Mouse (Mus musculus) cerebellum, postnatal 14 days (tissue): ENCODE data around the gene Heatr3.

Experiments
- DNase-seq, 2 experiments: peaks; one replicate each; pipeline ENCODE4 v3.0.0; 2021; ENCODE audit warnings: mixed read lengths in 2 of 2

The Heatr3 gene

GRCm38 (mm10) chr8:88137748-88138484, at the start of gene Heatr3:
Gene Heatr3 (plus strand): TSS chr8:88137855.
- peak; percentile 96 to 98 for DNase-seq

GRCm38 (mm10) chr8:88088006-88088405, 49.6 kb upstream of the Heatr3 start:
- no peak for DNase-seq

- DNase-seq, result no peak
Observed at GRCm38 (mm10) chr8:88091661-88092060, 46.0 kb upstream of the Heatr3 start.

- DNase-seq, result no peak
Observed at GRCm38 (mm10) chr8:88093367-88093766, 44.3 kb upstream of the Heatr3 start.

- no peak for DNase-seq
Observed at GRCm38 (mm10) chr8:88098856-88099255, 38.8 kb upstream of the Heatr3 start.

- peak; percentile 68 to 76 for DNase-seq
Observed at GRCm38 (mm10) chr8:88099526-88099925, 38.1 kb upstream of the Heatr3 start.

GRCm38 (mm10) chr8:88109241-88109640, 28.4 kb upstream of the Heatr3 start:
- DNase-seq, result peak in 1 of 2 experiments; percentile 6

- peak; percentile 93 to 99 for DNase-seq
Observed at GRCm38 (mm10) chr8:88118456-88119036, 19.1 kb upstream of the Heatr3 start, which contains the start of gene Cnep1r1. Gene Cnep1r1 (plus strand): TSS chr8:88118769.

GRCm38 (mm10) chr8:88119076-88119475, 18.6 kb upstream of the Heatr3 start:
- DNase-seq, result peak; percentile 22 to 41

GRCm38 (mm10) chr8:88124850-88125249, 12.8 kb upstream of the Heatr3 start:
- no peak for DNase-seq

GRCm38 (mm10) chr8:88129397-88129796, 8.3 kb upstream of the Heatr3 start:
- DNase-seq, result no peak

- DNase-seq, result no peak
Observed at GRCm38 (mm10) chr8:88130754-88131317, 6.8 kb upstream of the Heatr3 start.

- DNase-seq, result no peak
Observed at GRCm38 (mm10) chr8:88139256-88139655, 1.6 kb downstream of the Heatr3 start.

- DNase-seq, result no peak
Observed at GRCm38 (mm10) chr8:88141629-88142028, 4.0 kb downstream of the Heatr3 start.

- DNase-seq, result peak in 1 of 2 experiments; percentile 51
Observed at GRCm38 (mm10) chr8:88144041-88144440, 6.4 kb downstream of the Heatr3 start.

- DNase-seq, result no peak
Observed at GRCm38 (mm10) chr8:88150910-88151371, 13.3 kb downstream of the Heatr3 start.

- DNase-seq, result no peak
Observed at GRCm38 (mm10) chr8:88160237-88160995, 22.8 kb downstream of the Heatr3 start.

- DNase-seq, result peak; percentile 75 to 85
Observed at GRCm38 (mm10) chr8:88161439-88161838, 23.8 kb downstream of the Heatr3 start.

- DNase-seq, result no peak
Observed at GRCm38 (mm10) chr8:88175264-88175663, 37.6 kb downstream of the Heatr3 start.

- no peak for DNase-seq
Observed at GRCm38 (mm10) chr8:88177291-88177690, 39.6 kb downstream of the Heatr3 start.

GRCm38 (mm10) chr8:88183121-88183520, 45.5 kb downstream of the Heatr3 start:
- DNase-seq, result no peak

GRCm38 (mm10) chr8:88184914-88185313, 47.3 kb downstream of the Heatr3 start:
- no peak for DNase-seq

GRCm38 (mm10) chr8:88185716-88186115, 48.1 kb downstream of the Heatr3 start:
- no peak for DNase-seq
